Mouse (Mus musculus) stomach, embryonic 14.5 days (tissue): ENCODE results near the gene Tgfbr3. TPM values are rescaled to one million over a fixed set of nuclear protein-coding genes. Genes with fewer than 3 reads are reported as not detected.

Experiments
- ATAC-seq: fragments of 200-750 bp; cut with Nextera tagmentation; 2 replicates; pipeline ENCODE4 v1.8.0; 2017; ENCODE audit warnings: low read depth, moderate TSS enrichment; ENCODE audit not compliant: insufficient number of reproducible peaks, insufficient read depth, low FRiP score
- H3K27ac ChIP-seq: fragments of 300-500 bp; sonication (generic); 2 replicates; pipeline ENCODE4 v1.5.1; 2014; ENCODE audit warnings: mild to moderate bottlenecking, low read length, moderate library complexity, mixed read lengths
- H3K27me3 ChIP-seq: fragments of 300-500 bp; sonication (generic); 2 replicates; pipeline ENCODE4 v1.6.1; 2014; ENCODE audit warnings: low read length, control low read depth, mixed read lengths; ENCODE audit not compliant: control insufficient read depth, insufficient read depth
- H3K36me3 ChIP-seq: fragments of 300-500 bp; sonication (generic); 2 replicates; pipeline ENCODE4 v1.6.1; 2014; ENCODE audit warnings: mild to moderate bottlenecking, control low read depth, low read length, moderate library complexity, mixed read lengths; ENCODE audit not compliant: control insufficient read depth, insufficient read depth
- H3K4me1 ChIP-seq: fragments of 300-500 bp; sonication (generic); 2 replicates; pipeline ENCODE4 v1.6.1; 2014; ENCODE audit warnings: low read length, control low read depth, mixed read lengths; ENCODE audit not compliant: control insufficient read depth, insufficient read depth
- H3K4me2 ChIP-seq: fragments of 300-500 bp; sonication (generic); replicated peaks from 2 replicates; pipeline ENCODE4 v1.6.1; 2014; ENCODE audit warnings: low read depth, low read length, control low read depth
- H3K4me3 ChIP-seq: fragments of 300-500 bp; sonication (generic); 2 replicates; pipeline ENCODE4 v1.5.1; 2014; ENCODE audit warnings: low read depth, low read length, control low read depth
- H3K9ac ChIP-seq: fragments of 300-500 bp; sonication (generic); replicated peaks from 2 replicates; pipeline ENCODE4 v1.6.1; 2014; ENCODE audit warnings: low read depth, mild to moderate bottlenecking, control low read depth, low read length, moderate library complexity, mixed read lengths
- H3K9me3 ChIP-seq: fragments of 300-500 bp; sonication (generic); 2 replicates; pipeline ENCODE4 v1.6.1; 2016; ENCODE audit warnings: low read depth, low read length, control low read depth; ENCODE audit not compliant: control insufficient read depth
- WGBS: fragments of 180-500 bp; shearing (Covaris S2); extraction: QIAGEN DNeasy Blood & Tissue Kit; methylation state at CpG from one replicate; pipeline ENCODE4 v1.1.7; 2014; 5-methylcytosine and 5-hydroxymethylcytosine counted together
- polyA plus RNA-seq: library from polyadenylated mRNA; unstranded; fragments of >200 nt; fragmentation: Nextera tagmentation; extraction: Ambion mirVana; gene quantifications from 2 replicates; pipeline ENCODE4 v1.2.1, GENCODE M21; 2014

The Tgfbr3 gene
- polyA plus RNA-seq, 1 experiment from 2014 or later = 34.5 TPM

DNA sequence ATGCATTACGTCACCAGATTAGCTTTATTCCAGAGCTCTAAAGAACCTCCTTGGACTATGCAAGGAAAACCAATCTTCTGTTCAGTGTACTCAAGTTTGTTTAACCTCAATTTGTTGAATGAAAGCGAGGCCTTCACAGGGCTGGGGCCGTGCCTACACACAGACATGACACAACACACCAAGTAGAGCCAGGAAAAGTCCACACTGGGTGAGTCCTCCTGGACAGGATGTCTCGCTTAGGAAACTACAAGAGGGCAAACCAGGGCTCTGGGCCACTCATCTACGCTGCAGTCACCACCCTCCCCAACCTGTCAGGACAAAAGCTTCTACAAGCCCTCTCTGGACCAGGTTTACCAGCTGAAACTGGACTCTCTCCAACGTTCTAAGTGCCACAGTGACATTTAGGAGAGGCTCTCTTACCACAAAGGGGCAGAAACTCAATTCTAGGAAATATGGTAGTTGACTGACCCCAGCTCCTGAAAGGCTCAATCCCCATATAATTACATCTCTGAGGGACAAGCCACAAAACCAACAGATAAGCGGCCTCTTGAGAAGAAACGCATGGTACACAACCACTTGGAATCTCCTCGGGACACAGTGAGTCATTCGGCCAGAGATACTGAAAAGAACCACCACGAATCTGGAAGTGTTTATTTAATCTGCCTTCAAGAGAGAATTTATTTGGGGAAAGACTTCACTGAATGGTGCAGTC is 122.6 kb downstream of the Tgfbr3 start:
- Histone ChIP-seq H3K27ac (peak overlapping the region; percentile 88), H3K4me3 (no peak overlapping the region), H3K27me3 (no peaks in the 10 kb centered on the region), H3K9ac (no peak overlapping the region; the same call in 1 of the 2 replicates), H3K9me3 (no peaks in the 10 kb centered on the region), H3K4me2 (peak overlapping the region; percentile 32), H3K36me3 (no peaks in the 10 kb centered on the region), H3K4me1 (peaks cover 21% of the 10 kb centered on the region)
- 28% methylated on average over 11 of the region's 11 CpGs for WGBS
- peak; percentile 53; the same call in 1 of the 2 replicates for ATAC-seq

DNA sequence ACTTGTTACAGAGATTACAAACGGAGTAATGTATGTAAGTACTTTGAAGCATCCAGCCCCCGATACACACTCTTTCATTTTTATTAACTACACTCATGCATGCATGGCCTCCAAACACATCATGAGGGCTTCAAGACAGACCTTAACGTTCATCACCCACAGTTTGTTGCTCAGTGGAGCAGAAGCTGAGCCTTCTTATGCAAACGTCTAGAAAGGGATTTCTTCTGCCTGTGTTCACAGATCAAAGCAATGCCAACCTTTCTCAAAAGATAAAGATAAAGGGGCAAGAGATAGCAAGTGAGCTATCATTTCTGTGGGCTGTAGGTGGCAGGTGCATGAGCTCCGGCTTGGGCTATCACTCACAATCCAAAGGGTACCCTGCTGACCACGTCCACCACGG is 123.7 kb downstream of the Tgfbr3 start:
- Histone ChIP-seq H3K36me3 (no peaks in the 10 kb centered on the region), H3K4me3 (no peak overlapping the region), H3K27ac (no peak overlapping the region), H3K4me1 (peaks cover 21% of the 10 kb centered on the region), H3K27me3 (no peaks in the 10 kb centered on the region), H3K9me3 (no peaks in the 10 kb centered on the region), H3K9ac (no peak overlapping the region), H3K4me2 (no peak overlapping the region)
- 60% methylated on average over 7 of the region's 7 CpGs for WGBS
- no peak for ATAC-seq

DNA sequence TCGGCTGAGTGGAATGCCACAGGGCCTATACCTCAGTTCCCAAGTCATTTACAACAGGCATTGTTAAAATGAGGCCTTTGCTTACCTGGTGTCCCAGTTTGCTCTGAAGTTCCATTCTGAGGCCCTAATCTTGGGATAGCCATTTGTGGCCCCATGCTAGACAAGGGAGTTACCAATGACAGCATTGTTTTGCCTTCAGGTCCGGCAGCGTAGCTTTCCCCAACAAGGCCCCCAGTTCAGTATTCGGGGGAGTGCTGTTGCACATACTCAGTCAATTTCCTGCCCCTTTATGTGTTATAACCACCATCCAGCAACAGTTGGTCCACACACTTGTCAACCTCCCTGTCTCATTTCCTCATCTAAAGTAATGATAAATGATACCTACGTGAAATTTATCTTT is 124.2 kb downstream of the Tgfbr3 start:
- no peaks in the 10 kb centered on the region for H3K27me3 ChIP-seq
- no peak for ATAC-seq
- no peak overlapping the region for H3K4me3 ChIP-seq
- no peak overlapping the region for H3K4me2 ChIP-seq
- peaks cover 21% of the 10 kb centered on the region for H3K4me1 ChIP-seq
- H3K9ac ChIP-seq = no peak overlapping the region
- no peak overlapping the region for H3K27ac ChIP-seq
- no peaks in the 10 kb centered on the region for H3K9me3 ChIP-seq
- 89% methylated on average over 5 of the region's 5 CpGs for WGBS
- no peaks in the 10 kb centered on the region for H3K36me3 ChIP-seq

DNA sequence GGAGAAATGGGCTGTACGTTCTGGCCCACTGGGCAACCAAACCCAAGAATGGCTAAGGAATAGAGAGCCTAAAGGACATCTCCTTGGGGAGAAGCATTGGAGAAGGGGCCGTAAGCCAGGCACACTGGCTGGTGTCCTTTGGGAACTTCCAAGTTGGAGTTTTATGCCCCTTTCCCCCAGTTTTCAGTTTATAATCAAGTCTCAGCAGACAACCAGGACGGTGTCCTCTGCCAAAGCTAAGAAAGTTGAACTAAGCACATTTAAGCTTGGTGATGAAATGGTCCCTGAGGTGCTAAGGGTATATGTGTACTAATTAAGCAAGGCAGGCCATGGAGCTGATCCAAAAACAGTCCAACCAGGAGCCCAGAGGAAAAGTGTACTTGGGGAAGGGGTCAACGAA is 124.6 kb downstream of the Tgfbr3 start:
- H3K4me1 ChIP-seq = peaks cover 21% of the 10 kb centered on the region
- ATAC-seq = no peak
- 91% methylated on average over 4 of the region's 4 CpGs for WGBS

DNA sequence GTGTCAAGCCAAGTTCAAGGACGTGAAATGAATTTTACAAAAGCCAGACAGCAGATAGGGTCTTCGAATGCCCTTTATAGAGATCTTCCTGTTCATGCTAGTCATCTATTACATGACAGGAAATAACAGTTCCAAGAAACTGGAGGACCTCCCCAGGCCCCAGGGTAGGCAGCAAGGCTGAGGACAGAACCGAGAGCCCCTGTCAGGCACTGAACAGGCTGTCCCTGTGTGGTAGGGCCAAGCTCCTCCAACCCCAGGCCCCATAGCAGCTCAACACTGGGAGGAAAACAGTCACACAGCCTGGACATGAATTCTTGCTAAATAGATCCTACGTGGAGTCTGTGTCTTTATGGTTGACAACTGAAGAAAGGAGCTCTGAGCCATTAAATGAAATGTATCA is 125.3 kb downstream of the Tgfbr3 start:
- Histone ChIP-seq H3K27me3 (no peaks in the 10 kb centered on the region), H3K27ac (peak overlapping the region; percentile 39; the same call in 1 of the 2 replicates), H3K36me3 (no peaks in the 10 kb centered on the region), H3K4me2 (no peak overlapping the region), H3K9ac (no peak overlapping the region), H3K4me1 (peaks cover 21% of the 10 kb centered on the region), H3K4me3 (no peak overlapping the region), H3K9me3 (no peaks in the 10 kb centered on the region)
- WGBS = 66% methylated on average over 4 of the region's 4 CpGs
- no peak for ATAC-seq

More for the DNA sequence above, 124.6 kb downstream of the Tgfbr3 start:
- no peaks in the 10 kb centered on the region for H3K9me3 ChIP-seq
- H3K36me3 ChIP-seq = no peaks in the 10 kb centered on the region
- H3K4me3 ChIP-seq = no peak overlapping the region
- no peak overlapping the region for H3K9ac ChIP-seq
- no peak overlapping the region for H3K4me2 ChIP-seq
- no peak overlapping the region for H3K27ac ChIP-seq
- no peaks in the 10 kb centered on the region for H3K27me3 ChIP-seq

DNA sequence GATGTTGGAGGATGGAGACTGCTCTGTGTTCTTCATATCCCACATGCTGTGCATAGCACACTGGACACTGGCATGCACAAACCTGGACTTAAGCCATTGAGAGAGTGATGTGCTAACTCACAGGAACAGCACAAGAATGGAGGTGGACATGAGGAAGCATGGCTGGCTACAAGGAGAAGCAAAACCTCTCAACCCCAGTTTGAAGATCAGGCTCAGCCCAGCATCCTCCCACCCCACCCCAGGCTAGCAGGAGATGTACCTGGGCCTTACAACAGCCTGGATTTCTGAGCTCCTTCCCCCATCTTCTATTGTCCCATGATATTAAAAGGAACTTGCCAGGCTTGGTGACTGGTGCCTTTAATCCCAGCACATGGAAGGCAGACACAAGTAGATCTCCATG is 126.1 kb downstream of the Tgfbr3 start:
- no peak for ATAC-seq
- Histone ChIP-seq H3K27ac (no peak overlapping the region), H3K9me3 (no peaks in the 10 kb centered on the region), H3K4me1 (peaks cover 24% of the 10 kb centered on the region), H3K4me3 (no peak overlapping the region), H3K9ac (no peak overlapping the region), H3K36me3 (no peaks in the 10 kb centered on the region), H3K4me2 (no peak overlapping the region), H3K27me3 (no peaks in the 10 kb centered on the region)

DNA sequence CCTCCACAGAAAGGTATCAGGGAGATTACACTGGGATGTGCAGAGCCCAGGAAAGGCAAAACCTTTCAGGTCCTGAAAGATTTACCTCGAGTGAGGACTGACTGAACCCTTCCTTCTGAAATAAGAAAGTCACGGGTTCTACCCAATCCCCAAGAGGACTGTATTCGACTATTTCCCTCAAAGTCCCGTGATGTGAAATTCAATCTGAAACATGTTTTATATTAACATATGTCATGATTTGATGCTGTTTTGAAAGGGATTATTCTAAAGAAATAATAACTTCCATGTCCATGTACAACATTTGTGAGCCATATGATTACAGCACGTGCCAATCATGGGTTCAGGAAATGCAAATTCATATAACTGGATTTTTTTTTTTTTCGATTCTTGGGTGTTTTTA is 126.6 kb downstream of the Tgfbr3 start:
- WGBS = 77% methylated on average over 6 of the region's 6 CpGs
- Histone ChIP-seq H3K4me1 (peaks cover 19% of the 10 kb centered on the region), H3K4me3 (no peak overlapping the region), H3K27me3 (no peaks in the 10 kb centered on the region), H3K4me2 (no peak overlapping the region), H3K36me3 (no peaks in the 10 kb centered on the region), H3K9ac (no peak overlapping the region), H3K27ac (no peak overlapping the region), H3K9me3 (no peaks in the 10 kb centered on the region)
- no peak for ATAC-seq

DNA sequence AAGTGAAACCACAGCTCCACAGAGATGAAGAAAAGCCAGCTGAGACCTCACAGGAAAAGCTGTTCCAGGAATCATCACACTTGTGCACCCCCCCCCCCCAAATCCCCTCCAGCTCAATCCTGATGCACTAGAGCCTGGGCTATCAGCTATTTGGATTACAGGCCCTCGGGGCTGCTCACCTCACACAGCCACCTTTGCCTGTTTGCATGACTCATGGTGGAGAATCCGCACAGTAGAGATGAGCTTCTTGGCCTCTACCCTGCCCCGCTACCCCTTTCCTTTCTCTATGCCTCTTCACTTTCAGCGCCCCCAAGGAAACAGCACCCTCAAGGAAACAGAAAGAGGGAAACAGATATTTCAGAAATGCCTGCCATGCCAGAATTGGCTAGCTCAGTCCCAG is 127.1 kb downstream of the Tgfbr3 start:
- Histone ChIP-seq H3K4me3 (no peak overlapping the region), H3K4me1 (peaks cover 19% of the 10 kb centered on the region), H3K36me3 (no peaks in the 10 kb centered on the region), H3K27me3 (no peaks in the 10 kb centered on the region), H3K9ac (no peak overlapping the region), H3K27ac (no peak overlapping the region), H3K4me2 (no peak overlapping the region), H3K9me3 (no peaks in the 10 kb centered on the region)
- no peak for ATAC-seq
- WGBS = 78% methylated on average over 4 of the region's 4 CpGs
